Mouse (Mus musculus) G1E (cell line): ENCODE results near the gene Tmem211.

Source experiments
- CTCF ChIP-seq: IDR thresholded peaks from 2 replicates; pipeline ENCODE4 v1.5.1; 2012; ENCODE audit warnings: low read depth, low read length, inconsistent platforms, mixed read lengths
- GATA2 ChIP-seq: IDR thresholded peaks from 2 replicates; pipeline ENCODE4 v1.6.1; 2012; ENCODE audit warnings: low read depth, low read length, inconsistent platforms, borderline replicate concordance
- POLR2AphosphoS5 ChIP-seq: IDR thresholded peaks from 2 replicates; pipeline ENCODE4 v1.6.1; 2012; ENCODE audit warnings: low read depth, low read length, inconsistent platforms; ENCODE audit not compliant: insufficient replicate concordance
- TAL1 ChIP-seq: conservative IDR thresholded peaks from 2 replicates; pipeline ENCODE4 v1.6.1; 2012; ENCODE audit warnings: low read depth, low read length, inconsistent platforms, mixed read lengths

DNA sequence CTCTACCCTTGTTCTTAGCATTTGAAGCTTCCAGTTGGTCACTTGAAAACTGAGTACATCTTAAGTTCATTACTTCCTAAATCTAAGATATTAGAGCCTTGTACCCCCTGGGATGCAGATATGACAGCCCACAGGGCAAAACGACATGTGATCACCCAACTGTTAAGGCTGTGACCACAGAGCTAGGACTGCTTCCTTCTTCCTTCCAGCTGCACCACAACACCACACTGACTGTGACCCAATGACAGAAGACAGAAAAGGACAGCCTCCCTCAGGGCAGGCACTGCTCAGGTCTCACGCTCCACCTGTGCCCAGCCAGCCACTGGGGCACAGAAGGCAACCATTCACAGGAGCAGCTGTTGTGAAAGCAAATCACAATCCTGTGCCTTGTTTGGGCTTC is 57.0 kb downstream of the Tmem211 start:
- TF ChIP-seq CTCF (no peak), POLR2AphosphoS5 (no peak), GATA2 (no peak), TAL1 (no peak)
